Mouse (Mus musculus): ENCODE measurements around the gene Mip. TPM values are rescaled to one million over a fixed set of nuclear protein-coding genes. Genes with fewer than 3 reads are reported as not detected.
"Not testable (repeated sequence)": the region's sequence is repeated elsewhere in the genome, so short reads cannot be mapped to it uniquely, and the experiment has no call there.

Gene Mip
- total RNA-seq, 2 experiments from 2014 or later = not detected

GRCm38 (mm10) chr10:128209311-128210009 is 16.2 kb upstream of the Mip start:
- intact Hi-C loops (cut with DNase I) = loop anchor here (5.0 kb wide), 1 partner anchor 73 kb away; no protein-coding TSS in a partner anchor

DNA sequence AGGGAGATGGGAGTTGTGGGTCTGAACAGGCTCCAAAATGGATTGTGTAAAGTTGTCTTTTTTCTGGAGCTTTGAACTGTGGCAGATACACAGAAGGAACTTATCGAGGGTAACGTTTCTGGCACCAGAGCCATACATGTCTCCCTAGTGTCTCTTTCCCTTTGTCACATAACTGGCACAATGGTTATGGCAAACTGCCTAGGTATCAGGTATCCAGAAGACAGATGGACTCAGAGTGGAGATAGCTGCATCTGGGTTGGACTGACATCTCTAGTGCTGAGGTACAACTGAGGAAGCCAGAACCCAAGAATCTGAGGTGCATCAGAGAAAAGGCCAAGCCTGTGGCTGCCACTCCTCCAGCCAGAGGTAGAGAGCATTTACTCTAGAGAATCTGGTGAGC is 15.5 kb upstream of the Mip start:
- intact Hi-C loops (cut with DNase I) = loop anchor here (5.0 kb wide), 1 partner anchor 72 kb away; no protein-coding TSS in a partner anchor
- DNase-seq (ENCODE audit: extremely low spot score in 1 of 2, low spot score in 2 of 2) = no peak

More at GRCm38 (mm10) chr10:128209311-128210009, 16.2 kb upstream of the Mip start:
- no peak for DNase-seq (ENCODE audit: extremely low spot score in 1 of 2, low spot score in 2 of 2)

GRCm38 (mm10) chr10:128210954-128211353 is 14.7 kb upstream of the Mip start:
- DNase-seq (ENCODE audit: extremely low spot score in 1 of 2, low spot score in 2 of 2) = no peak

GRCm38 (mm10) chr10:128211390-128212108 is 14.1 kb upstream of the Mip start, which contains the start of gene Spryd4:
Spryd4 (minus strand) TSS chr10:128211807.
- DNase-seq (ENCODE audit: extremely low spot score in 1 of 2, low spot score in 2 of 2) = peak; percentile 89 to 95
- intact Hi-C loops (cut with DNase I) = loop anchor here (5.0 kb wide), 1 partner anchor 71 kb away; no protein-coding TSS in a partner anchor

More at GRCm38 (mm10) chr10:128210954-128211353, 14.7 kb upstream of the Mip start:
- intact Hi-C loops (cut with DNase I) = loop anchor here (5.0 kb wide), 1 partner anchor 71 kb away; no protein-coding TSS in a partner anchor

GRCm38 (mm10) chr10:128212148-128212547 is 13.5 kb upstream of the Mip start:
- intact Hi-C loops (cut with DNase I) = loop anchor here (5.0 kb wide), 1 partner anchor 70 kb away; no protein-coding TSS in a partner anchor
- DNase-seq (ENCODE audit: extremely low spot score in 1 of 2, low spot score in 2 of 2) = no peak

DNA sequence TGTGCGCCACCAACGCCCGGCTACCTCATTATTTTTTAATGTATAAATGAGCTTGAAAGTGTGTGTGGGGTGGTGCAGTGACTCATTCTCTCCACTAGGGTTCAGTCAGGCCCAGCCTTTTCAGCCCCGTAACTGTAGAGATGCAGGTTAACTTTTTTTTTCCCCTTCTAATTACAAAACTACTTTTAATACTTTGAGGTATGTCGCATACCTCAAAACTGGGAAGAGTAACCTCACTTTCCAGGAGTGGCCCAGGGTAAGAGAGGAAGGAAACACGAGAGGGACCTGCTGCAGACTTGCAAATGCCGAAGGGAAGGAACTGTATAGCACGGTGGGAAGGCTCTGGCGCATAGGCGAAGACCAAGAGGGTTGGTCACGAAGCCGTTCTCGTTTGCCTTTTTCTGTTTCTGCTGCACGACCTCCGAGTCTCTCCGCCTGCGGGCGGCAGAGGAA is 12.7 kb upstream of the Mip start:
- intact Hi-C loops (cut with DNase I) = loop anchor here (5.0 kb wide), 1 partner anchor 69 kb away; no protein-coding TSS in a partner anchor
- peak; percentile 27 to 64 for DNase-seq (ENCODE audit: extremely low spot score in 1 of 2, low spot score in 2 of 2)

GRCm38 (mm10) chr10:128214112-128214511 is 11.5 kb upstream of the Mip start:
- intact Hi-C loops (cut with DNase I) = loop anchor here (5.0 kb wide), 1 partner anchor 68 kb away; no protein-coding TSS in a partner anchor
- DNase-seq (ENCODE audit: extremely low spot score in 1 of 2, low spot score in 2 of 2) = not testable (repeated sequence)

- intact Hi-C loops (cut with DNase I) = loop anchor here (5.0 kb wide), 1 partner anchor 67 kb away; no protein-coding TSS in a partner anchor
- no peak for DNase-seq (ENCODE audit: extremely low spot score in 1 of 2, low spot score in 2 of 2)
These were observed 10.7 kb upstream of the Mip start for GRCm38 (mm10) chr10:128214981-128215380.

- no peak for DNase-seq (ENCODE audit: extremely low spot score in 1 of 2, low spot score in 2 of 2)
- intact Hi-C loops (cut with DNase I) = no loop called here
These were observed 7.1 kb upstream of the Mip start for GRCm38 (mm10) chr10:128218387-128219117.

DNA sequence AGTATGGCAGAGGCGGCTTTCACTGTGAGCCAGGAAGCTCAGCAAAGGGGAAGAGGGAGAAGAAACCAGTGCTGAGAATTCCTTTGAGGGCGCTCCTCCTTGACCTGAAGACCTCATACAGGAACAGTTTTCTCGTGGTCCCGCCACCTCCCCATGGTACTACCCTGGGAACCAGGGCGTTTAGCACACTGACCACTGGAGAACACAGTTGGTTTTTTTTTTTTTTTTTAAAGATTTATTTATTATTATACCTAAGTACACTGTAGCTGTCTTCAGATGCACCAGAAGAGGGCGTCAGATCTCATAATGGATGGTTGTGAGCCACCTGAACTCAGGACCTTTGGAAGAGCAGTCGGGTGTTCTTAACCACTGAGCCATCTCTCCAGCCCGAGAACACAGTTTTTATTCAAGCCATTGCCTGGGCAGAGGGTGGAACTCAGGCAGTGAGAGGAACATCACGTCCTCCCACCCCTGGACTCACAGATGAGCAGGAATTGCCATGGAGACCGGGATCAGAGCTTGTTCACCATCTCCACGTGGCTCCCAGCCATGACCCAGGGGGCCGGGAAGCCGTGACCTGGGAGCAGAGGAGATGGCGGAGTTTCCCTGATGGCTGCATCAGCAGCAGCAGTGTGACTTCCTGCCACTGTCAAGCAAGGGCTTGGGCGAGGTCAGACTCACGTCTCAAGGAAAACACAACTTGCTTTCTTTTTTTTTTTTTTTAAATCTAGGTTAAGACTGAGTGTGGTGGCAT is 3.9 kb upstream of the Mip start:
- DNase-seq (ENCODE audit: extremely low spot score in 1 of 2, low spot score in 2 of 2) = no peak
- intact Hi-C loops (cut with DNase I) = no loop called here

GRCm38 (mm10) chr10:128225064-128225463 is 574 bp upstream of the Mip start:
- DNase-seq (ENCODE audit: extremely low spot score in 1 of 2, low spot score in 2 of 2) = no peak
- intact Hi-C loops (cut with DNase I) = no loop called here

DNA sequence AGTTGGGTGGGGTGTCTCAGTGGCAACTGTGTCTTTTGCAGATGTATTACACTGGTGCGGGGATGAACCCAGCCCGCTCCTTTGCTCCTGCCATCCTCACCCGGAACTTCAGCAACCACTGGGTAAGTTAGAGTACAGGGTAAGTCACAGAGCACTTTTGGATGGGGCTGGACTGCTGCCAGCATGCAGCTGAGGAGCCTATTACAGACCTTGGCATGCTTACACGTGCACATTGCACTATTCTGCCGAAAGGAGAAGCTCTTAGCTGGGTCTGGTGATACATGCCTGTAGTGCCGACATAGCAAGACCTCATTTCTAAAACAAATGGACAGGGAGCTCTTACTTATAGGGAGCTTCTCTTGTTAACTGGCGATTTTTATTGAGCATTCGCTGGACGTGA is 2.0 kb downstream of the Mip start:
- no peak for DNase-seq (ENCODE audit: extremely low spot score in 1 of 2, low spot score in 2 of 2)
- intact Hi-C loops (cut with DNase I) = no loop called here

DNA sequence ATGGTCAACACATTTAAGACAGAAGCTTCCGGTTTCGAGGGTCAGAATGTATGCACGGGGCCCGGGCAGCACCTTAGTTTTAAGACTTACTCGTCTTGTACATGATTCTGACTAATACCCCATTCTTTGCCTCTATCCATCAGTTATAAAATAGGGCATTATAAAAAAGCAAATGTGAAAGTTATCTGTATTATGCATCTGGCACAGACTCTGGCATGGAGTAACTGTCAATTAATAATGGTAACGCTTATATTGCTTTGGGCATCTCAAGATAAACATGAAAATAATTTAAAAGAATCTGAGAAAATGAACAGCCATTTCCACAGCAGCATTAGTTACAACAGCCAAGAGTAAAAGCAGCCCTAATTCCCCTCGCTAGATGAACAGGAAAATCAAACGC is 2.4 kb downstream of the Mip start:
- no peak for DNase-seq (ENCODE audit: extremely low spot score in 1 of 2, low spot score in 2 of 2)
- intact Hi-C loops (cut with DNase I) = no loop called here

GRCm38 (mm10) chr10:128230582-128230981 is 4.9 kb downstream of the Mip start:
- intact Hi-C loops (cut with DNase I) = no loop called here
- no peak for DNase-seq (ENCODE audit: extremely low spot score in 1 of 2, low spot score in 2 of 2)

DNA sequence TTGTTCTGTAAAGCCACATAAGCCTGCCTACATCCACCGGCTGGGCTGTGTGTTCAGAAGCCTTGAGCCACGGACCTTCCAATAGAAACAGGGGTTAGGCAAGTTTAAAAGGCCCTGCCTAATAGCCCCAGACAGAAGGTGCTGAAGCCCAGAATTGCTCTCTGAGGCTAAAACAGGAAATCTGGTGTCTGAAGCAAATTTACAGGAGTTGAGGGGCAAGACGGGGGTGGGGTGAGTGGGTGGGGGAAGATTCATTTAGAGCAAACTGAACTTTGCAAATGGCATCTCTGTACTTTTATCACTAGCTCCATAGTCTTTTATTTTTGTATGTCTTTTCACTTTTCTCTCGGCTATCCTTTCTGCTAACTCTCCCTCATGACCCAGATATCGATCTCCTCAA is 5.5 kb downstream of the Mip start:
- DNase-seq (ENCODE audit: extremely low spot score in 1 of 2, low spot score in 2 of 2) = no peak
- intact Hi-C loops (cut with DNase I) = no loop called here

GRCm38 (mm10) chr10:128231697-128232419 is 6.2 kb downstream of the Mip start, which contains the start of gene Timeless:
Timeless (plus strand) TSS chr10:128232065.
- intact Hi-C loops (cut with DNase I) = no loop called here
- DNase-seq (ENCODE audit: extremely low spot score in 1 of 2, low spot score in 2 of 2) = peak; percentile 72 to 90

- DNase-seq (ENCODE audit: extremely low spot score in 1 of 2, low spot score in 2 of 2) = peak; percentile 57 to 66
- intact Hi-C loops (cut with DNase I) = no loop called here
These were observed 6.9 kb downstream of the Mip start for GRCm38 (mm10) chr10:128232420-128232985.
